Mouse (Mus musculus): ENCODE measurements around the gene Gfpt2.
"Not testable (repeated sequence)": the region's sequence is repeated elsewhere in the genome, so short reads cannot be mapped to it uniquely, and the experiment has no call there.

The Gfpt2 gene

DNA sequence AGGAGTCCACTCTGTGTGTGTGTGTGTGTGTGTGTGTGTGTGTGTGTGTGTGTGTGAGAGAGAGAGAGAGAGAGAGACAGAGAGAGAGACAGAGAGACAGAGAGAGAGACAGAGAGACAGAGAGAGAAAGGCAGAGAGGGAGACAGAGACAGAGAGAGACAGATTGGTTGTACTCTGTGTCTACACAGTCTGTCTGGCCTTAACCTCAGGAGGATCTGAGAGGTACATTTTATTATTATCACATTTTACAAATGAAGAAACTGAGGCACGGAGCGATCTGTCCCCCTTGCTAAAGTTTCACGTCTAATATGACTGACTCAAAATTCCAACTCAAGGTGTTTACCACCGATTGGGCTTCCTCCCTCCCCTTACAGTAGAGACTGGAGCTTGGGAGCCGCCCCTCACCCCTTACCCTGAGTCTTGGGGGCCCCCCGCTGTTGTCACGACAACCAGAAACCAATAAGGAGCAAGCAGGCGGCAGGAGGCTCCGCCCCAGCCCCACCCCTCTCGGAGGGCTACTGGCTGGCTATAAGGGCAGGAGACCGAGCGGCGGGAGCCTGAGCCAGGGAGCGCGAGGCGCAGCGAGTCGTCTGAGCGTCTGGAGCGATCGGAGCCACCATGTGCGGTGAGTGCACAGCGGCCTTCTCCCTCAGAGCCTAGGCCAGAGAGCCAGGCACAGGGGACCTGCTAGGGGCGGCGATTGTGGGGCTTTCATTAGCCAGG is at the start of gene Gfpt2:
Gene Gfpt2 (plus strand): TSS at position 560 of the 723 bp plus-strand sequence.
- peak; percentile 72 for DNase-seq

DNA sequence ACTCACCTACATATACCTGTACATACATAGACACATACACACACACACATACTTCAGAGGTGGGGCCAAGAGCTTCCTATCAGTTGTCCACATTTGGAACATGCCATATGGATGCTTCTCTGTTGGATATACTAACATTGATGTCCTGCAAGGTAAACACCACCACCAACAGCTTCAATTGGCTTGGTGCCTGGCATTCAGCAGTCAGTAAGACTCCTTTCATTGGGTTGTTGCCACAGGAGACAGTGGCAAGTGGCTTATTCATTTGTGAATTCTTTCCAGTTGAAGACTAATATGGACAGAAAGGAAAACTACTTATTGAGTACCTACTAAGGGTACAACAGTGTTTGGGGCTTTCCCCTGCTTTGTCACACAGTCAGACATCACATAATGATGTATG is 49.0 kb upstream of the Gfpt2 start:
- no peak for DNase-seq

DNA sequence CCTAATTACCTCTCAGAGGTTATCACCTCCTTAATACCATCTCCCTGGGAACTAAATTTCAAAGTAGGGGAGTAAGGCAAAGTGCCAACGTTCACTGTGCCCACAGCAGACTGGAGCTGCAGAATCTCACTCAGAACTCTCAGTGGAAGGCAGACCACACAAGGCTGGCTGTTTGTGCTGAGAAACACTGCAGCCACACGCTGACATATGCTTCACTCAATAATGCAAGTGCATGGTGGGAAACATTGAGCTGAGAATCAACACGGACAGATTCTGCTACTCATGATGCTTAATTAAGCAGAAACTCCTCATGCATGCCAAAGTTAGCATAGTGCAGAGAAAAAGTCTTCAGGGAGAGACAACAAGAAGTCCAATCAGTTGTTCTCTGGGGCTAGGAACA is 48.1 kb upstream of the Gfpt2 start:
- no peak for DNase-seq

DNA sequence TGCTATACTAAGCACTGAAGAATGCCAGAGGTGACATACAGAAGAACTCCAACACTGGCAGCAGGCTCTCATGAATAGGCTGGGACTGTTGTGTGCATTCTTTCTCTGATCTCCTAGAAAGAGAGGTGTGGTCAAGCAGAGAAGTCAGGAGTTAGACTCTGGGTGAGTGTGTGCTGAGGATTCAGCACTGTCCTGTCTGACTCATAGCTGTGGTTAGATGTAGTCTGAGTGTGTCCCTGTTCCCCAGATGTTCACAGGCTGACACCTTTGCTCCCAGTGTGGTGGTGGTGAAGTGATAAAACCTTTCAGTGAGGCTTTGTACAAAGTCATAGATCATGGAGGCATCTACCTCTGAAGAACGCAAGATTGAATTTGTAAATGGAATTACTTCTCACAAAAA is 47.2 kb upstream of the Gfpt2 start:
- DNase-seq = no peak

DNA sequence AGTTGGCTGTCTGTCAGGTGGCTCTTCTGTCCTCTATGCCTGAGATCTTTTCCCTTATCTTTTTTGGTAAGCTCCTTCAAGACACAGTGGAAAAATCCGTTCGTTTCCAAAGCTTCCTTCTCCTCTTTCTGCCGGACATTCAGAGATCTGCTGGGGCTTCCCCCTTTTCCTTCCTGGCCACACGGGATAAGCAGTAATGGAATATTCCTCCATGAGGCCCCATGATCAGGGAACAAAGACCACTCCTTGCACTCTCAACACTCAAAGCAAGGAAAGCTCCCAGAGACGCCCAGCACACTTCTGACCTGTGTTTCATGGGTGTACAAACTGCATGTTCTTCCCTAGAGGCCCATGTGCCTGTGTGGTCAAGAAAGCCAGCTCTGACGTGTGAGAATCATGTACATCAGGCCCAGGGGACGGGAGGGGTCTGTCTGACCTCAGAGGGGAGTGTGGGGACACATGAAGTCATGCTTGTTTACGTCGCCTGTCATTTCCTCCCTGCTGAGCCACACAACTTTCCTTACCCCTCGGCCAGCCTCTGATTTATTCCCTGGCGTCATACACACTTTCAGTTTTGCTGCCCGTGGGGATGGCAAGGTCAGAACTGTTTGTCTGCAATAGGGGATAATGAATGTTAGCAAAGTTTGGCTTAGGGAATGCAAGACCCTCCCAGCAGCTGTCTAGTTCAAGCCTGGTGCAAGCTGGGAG is 38.9 kb upstream of the Gfpt2 start:
- no peak for DNase-seq

DNA sequence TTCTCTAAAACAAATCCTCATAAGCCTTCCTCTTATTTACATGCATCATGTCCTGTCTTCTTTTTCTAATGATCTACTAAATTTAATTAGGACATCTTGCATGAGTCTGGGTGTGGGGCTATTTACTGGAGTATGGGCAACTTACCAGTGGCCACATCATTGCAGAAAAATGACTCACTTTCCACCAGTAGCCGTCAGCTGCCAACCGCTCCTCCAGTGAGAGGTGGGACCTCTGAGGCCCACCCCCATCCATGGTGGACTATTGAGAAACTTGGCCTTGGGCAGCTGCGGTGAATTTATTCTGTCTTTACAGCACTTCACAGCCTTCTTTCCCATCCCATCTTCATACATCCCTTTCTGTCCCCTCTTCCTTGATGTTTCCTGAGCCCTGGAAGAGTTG is 35.9 kb upstream of the Gfpt2 start:
- DNase-seq = no peak

DNA sequence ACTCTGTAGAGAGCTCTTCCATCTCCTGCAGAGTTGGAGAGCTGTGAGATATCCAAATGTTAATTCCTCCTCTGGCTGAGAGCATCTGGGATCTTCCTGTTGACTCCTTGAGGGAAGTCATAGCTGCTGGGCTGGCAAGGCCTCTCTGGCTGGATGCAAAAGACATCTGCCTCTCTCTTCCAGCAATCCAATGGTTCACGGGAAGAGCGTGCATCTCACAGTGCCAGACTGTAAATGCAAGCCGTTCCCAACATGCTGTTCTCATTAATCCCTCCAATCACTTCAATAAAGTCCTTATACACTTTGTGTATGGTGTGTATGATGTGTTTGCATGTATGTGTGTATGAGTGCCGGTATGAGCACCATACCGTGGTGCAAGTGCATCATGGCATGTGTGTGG is 32.8 kb upstream of the Gfpt2 start:
- DNase-seq = no peak

DNA sequence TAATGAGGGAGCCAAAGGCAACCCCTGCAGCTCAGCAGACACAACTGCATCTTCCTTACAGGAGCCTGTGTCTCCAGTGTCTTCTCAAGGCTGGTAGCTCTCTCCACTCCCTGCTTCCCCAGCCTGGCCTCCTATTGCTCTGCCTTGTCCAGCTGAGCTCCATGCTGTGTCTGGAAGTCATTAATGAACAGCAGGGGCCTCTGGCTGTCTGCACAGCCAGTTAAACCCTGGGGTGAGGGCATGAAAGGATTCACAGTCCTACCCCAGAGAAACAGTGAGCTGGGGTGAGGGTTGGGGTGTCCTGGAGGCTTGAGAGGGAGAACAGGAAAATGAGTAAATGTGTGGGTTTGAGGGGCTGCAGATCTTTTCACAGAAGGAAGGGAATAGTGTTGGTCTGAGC is 30.4 kb upstream of the Gfpt2 start:
- no peak for DNase-seq

DNA sequence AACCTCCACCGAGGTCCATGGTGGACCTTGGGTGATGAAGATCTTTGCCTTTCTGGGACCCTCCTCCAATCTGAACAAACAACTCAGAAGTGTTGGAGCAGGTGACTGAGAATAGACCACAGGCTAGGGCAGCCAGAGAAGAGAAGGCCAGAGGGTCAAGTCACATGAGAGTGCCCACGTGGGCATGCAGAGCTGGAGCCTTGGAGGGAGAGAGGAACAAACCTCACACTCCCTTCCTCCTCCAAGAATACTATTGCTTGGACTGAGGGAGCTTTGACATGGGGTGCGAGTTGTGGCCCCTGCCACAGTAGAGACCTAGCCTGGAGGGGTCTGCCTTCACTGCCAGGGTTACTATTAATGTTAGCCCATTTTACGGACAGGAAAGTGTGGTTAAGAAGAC is 30.0 kb upstream of the Gfpt2 start:
- DNase-seq = no peak

DNA sequence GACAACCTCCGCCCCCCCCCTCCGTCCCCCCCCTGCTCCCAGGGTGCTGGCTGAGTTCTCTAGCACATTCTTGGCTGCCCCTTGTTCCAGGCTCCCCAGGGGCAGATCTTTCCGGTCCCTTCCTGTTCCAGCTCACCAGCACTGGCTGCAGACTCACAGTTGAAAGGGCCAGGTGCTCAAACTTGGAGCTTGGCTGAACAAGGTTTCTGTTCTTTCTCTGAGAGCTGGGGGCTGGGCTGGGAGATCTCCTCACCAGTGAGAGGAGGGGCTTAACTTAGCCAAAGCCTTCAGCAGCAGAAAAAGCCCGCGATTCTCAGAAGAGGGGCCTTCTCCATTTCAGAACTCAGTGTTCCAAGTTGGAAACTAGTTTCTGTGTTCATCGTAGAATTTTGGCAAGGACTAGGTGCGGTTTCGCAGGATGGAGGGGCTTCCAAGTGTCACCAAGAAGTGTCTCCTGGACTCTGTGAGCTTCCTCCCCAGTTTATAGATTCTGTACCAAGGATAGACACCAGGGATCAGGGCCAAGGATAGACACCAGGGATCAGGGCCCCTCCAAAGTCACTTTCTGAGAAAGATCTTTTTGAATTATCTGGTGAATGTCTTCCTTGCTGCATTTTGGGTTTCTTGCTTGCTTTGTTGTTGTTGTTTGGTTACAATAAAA is 29.2 kb upstream of the Gfpt2 start:
- no peak for DNase-seq

DNA sequence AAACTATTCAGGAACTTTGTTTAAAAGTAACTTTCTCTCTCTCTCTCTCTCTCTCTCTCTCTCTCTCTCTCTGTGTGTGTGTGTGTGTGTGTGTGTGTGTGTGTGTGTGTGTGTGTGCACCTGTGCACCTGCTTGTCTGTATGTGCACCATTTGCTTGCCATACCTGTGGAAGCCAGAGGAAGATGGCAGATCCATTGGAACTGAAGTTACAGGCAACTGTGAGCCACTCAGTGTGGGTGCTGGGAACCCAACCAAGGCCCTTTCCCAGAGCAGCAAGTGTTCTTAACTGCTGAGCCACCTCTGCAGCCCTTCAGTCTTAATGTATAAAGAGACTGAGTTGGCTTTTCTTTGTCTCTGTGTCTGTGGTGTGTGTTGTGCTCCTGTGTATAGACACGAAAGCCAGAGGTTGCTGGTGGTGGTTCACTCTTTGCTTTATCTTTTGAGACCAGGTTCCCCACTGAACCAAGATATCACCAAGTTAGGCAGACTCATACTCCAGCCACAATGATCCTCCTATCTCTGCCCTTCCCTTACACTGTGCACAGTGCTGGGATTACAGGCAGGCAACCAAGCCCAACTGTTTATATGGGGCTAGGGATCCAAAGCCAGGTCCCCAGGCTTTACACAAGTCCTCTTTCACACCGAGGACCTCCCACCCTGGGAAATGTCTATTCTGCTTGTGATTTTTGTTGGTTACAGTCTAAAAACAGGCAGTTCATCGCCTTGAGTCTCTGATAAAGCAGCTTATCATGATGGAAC is 28.4 kb upstream of the Gfpt2 start:
- no peak for DNase-seq

DNA sequence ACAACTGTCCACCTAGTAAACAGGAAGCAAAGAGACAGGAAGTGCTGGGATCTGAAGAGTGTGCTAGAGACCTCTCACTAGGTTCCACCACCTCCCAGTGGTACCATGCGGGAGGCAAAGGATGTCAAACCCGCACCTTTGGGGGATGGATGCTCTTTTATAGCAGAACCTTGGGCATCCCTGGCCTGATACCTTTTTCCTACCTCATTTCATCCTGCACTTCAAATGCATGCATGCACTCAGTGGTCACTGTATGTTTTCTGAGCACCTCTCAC is 27.9 kb upstream of the Gfpt2 start:
- no peak for DNase-seq

DNA sequence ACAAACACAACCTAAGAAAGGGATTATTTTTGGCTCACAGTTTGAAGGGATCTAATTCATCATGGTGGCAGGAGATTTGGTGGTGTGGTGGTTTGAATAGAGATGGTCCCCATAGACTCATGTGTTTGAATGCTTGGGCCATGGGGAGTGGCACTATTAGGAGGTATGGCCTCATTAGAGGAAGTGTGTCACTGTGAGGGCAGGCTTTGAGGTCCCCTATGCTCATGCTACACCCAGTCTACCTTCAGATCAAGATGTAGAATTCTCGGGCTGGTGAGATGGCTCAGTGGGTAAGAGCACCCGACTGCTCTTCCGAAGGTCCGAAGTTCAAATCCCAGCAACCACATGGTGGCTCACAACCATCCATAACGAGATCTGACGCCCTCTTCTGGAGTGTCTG is 26.5 kb upstream of the Gfpt2 start:
- not testable (repeated sequence) for DNase-seq

DNA sequence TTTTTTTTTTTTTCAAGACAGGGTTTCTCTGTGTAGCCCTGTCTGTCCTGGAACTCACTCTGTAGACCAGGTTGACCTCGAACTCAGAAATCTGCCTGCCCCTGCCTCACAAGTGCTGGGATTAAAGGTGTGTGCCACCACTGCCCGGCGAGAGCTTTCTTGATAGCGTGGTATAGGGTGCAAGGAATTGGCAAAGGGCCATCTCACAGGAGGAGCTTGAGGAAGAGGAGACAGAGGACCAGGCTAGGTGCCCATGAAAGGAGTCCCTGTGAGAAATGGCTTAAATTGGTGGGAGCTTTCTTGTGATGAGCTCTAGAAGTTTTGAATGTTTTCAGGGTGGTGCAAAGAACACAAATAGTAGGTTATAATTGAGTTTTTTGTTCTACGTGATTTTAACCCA is 25.2 kb upstream of the Gfpt2 start:
- no peak for DNase-seq

DNA sequence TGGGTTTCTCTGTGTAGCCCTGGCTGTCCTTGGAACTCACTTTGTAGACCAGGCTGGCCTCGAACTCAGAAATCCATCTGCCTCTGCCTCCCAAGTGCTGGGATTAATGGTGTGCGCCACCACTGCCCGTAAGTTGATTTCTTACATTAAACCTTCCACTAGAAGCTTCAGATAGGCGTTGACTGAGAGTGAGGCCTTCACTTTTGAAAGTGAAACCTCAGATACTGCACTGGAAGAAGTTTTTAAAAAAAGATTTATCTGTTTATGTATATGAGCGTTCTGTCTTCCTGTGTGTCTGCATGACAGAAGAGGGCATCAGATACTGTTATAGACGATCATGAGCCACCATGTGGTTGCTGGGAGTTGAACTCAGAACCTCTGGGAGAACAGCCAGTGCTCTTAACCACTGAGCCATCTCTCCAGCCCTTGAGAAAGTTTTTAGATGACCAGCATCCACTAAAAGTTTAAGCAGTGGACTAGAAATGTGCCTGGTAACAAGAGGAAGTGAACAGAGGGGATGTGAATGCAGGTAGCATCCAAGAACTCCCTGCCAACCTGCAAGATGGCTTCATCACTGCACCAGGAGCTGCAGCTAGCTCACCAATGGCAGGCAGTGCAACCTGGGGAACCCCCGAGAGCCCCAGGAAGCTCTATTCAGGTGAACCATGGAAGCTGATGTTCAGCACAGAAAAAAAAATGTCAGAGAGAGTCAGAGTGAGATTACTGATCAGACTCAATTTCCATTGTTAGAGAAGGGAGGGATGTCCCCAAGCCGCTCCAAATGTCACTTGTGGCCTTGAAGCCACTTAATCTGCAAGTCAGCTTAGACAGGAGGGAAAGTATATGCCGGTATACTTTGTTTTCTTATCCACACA is 23.1 kb upstream of the Gfpt2 start:
- no peak for DNase-seq

DNA sequence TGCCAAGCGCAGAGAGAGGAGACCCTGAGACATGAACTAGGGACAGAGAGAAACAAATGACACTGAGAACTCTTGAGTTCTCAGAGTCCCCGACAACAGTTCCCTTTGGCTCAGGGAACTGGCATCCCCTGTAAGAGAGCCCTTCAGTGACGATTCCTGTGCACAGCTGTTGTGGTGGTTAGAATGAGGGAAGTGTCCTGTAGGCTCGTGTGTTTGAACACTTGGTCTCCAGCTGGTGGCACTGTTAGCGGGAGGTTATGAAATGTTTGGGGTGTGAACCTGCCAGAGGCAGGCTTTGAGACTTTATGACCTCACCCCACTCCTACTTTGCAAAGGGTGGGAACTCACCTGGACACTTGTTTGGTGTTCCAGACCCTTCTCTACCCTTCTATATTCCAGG is 21.7 kb upstream of the Gfpt2 start:
- DNase-seq = no peak

DNA sequence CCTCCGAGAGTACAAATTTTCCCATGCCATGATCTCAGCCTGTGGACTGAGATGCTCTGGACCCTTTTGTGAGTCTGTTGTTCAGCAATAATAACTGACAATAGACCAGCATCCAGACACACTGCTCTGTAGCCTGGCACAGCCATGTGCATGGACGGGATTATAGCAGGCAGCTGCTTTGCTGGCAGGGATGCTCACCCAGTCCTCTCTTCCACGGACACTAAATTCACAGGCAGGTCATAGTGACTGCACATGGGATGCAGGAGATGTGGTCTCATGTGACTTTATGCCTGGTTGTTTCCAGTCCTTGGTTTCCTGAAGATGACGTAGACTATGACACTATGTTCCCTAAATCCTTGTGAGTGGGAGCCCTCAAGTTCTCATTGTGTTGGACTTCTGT is 19.1 kb upstream of the Gfpt2 start:
- no peak for DNase-seq

DNA sequence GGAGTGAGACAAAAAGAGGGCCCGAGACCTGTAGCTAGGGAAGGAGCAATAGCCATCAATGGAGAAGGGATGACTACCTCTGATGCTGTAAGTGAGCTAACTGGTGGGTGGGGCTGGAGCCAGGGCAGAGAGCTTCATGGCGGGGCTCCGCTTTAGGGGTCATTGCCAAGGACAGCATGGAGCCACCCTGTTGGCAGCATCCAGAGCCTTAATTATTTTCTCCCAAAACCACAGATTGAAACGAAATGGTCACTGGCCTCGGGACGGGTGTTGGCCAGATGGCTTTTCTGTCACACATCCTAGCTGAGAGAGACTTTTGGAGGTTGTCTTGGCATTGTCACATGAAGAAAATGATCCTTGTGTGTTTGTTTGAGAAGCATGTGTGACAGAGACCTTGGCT is 15.1 kb upstream of the Gfpt2 start:
- DNase-seq = no peak

DNA sequence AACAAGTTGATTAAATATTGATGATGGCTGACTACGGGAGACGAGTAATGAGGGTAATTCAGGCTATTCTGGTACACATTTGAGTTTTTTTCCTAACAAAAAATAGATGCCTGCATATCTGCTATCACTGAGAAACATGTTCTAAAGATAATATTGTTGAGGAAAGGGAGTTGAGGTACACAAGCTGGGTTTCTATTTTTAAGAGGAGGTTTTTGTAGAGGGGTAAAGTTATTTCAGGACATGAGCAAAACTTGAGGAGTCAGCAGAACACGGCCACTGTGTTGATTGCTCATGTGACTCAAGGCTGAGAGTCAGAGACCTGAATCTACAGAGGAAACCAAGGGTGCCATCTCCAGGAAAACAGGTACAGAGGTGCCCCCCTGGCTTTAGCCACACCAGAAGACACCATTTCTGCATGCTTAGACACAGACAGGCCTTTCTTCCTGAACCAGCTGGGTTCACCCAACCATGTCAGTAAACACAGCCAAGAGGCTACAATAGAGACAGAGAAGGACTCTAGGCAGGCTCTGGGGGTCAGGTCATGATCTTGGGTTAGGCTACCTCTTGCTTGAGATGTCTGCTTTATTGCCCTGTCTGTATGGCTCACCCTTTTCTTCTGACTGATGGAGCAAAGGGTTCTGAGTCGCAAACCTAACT is 13.7 kb upstream of the Gfpt2 start:
- no peak for DNase-seq

DNA sequence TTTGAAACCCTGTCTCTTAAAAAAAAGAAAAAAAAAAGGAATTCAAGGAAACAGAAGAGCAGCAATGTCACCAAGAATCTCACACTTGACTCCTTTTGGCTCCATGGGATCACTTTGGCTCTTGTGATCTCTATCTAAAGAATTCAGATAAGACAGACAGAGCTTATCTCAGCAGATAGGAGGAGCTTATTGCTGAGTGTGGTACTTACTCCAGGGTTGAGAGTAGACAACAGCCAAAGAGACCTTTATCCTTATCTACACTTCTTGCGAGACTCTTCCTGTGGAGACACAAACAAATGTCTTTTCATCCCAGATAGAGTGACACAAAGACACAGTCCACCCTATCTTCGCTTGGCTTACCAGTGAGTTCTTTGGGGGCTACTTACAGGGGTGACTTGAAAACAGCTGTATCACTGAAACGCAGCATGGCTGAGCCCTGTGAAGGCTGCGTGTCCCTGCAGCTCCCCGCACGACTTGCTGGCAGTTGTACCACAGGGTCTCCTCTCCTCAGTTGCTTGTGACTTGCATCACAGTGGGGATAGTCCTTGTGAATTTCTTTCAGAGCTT is 12.1 kb upstream of the Gfpt2 start:
- DNase-seq = no peak

DNA sequence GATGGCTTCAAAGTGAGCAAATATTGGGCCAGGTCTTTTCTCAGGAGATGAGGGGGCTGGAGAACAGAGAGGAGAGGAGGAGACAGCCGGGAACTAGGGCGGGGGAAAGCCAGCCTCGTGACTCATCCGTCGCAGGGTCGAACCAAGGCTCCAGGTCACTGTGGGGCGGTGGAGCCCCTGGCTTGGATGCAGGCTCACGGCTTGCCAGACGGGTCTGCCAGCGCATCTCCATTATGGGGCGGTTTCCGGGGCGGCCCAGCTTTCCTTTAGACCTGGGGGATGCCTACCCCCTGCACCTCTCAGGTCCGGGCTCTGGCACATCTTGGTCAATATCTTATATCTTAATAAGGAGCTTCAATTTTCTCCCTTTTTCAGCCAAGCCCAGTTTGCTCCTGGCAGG is 847 bp upstream of the Gfpt2 start:
- no peak for DNase-seq
